8 mouse cellular contexts compared by ENCODE assay signal in genomic region chrX:142966008-142966966, GRCm38 (mm10). TPM values are rescaled to one million over a fixed set of nuclear protein-coding genes. Genes with fewer than 3 reads are reported as not detected.
DNase-seq lines count a peak whose midpoint lies in the region; ATAC-seq and TF ChIP-seq lines count a peak whose summit lies in the region.

TSS of gene Ammecr1 (minus strand) at chrX:142966728.

- H3K27me3 ChIP-seq in E14TG2a.4 (ENCODE audit: insufficient read depth, low read length) = no peaks in the 10 kb centered on the region
- H3K27me3 ChIP-seq in forebrain, embryonic 10.5 days (ENCODE audit: poor library complexity, severe bottlenecking) = peaks cover 87% of the 10 kb centered on the region
- H3K27me3 ChIP-seq in heart, embryonic 15.5 days = no peaks in the 10 kb centered on the region; the same call in 1 of the 2 replicates
- H3K27me3 ChIP-seq in liver, embryonic 16.5 days (ENCODE audit: control insufficient read depth, insufficient read depth, low read depth, low read length) = peaks cover 3% of the 10 kb centered on the region; the same call in 1 of the 2 replicates
- peaks cover 31% of the 10 kb centered on the region for H3K27me3 ChIP-seq in neural tube, embryonic 13.5 days
- H3K27me3 ChIP-seq in testis, adult 2 months (ENCODE audit: control insufficient read depth, insufficient read depth, low read length) = no peaks in the 10 kb centered on the region

- no peaks in the 10 kb centered on the region for H3K36me3 ChIP-seq in E14TG2a.4 (ENCODE audit: insufficient read depth, low read length)
- H3K36me3 ChIP-seq in forebrain, embryonic 10.5 days (replicated peaks) = no peaks in the 10 kb centered on the region
- H3K36me3 ChIP-seq in heart, embryonic 15.5 days = no peaks in the 10 kb centered on the region
- H3K36me3 ChIP-seq in liver, embryonic 16.5 days (ENCODE audit: control insufficient read depth, insufficient read depth) = peaks cover 2% of the 10 kb centered on the region
- H3K36me3 ChIP-seq in neural tube, embryonic 13.5 days = no peaks in the 10 kb centered on the region
- H3K36me3 ChIP-seq in testis, adult 2 months (ENCODE audit: control insufficient read depth, insufficient read depth, low read length) = no peaks in the 10 kb centered on the region

- DNase-seq in c-Kit-positive CD71-negative TER-119-negative erythroid progenitor cells, embryonic 14.5 days (ENCODE audit: low read depth) = peak; percentile 50
- DNase-seq in forebrain, embryonic 10.5 days (ENCODE audit: extremely low spot score, low spot score) = peak; percentile 64
- DNase-seq in kidney, postnatal 25 days = peak; percentile 72 to 88

- H3K27ac ChIP-seq in forebrain, embryonic 10.5 days = peak within 1 kb of the TSS; percentile 96
- peak within 1 kb of the TSS; percentile 94 for H3K27ac ChIP-seq in heart, embryonic 15.5 days
- peak within 1 kb of the TSS; percentile 88 for H3K27ac ChIP-seq in liver, embryonic 16.5 days (ENCODE audit: low read length)
- peak within 1 kb of the TSS; percentile 94 for H3K27ac ChIP-seq in neural tube, embryonic 13.5 days (replicated peaks)
- peak within 1 kb of the TSS; percentile 82 for H3K27ac ChIP-seq in testis, adult 2 months (ENCODE audit: control insufficient read depth, insufficient read depth, low read depth, low read length)

- H3K4me2 ChIP-seq in heart, embryonic 15.5 days = peak within 1 kb of the TSS; percentile 57
- peak within 1 kb of the TSS; percentile 72 for H3K4me2 ChIP-seq in liver, embryonic 16.5 days (ENCODE audit: low read depth, low read length)
- H3K4me2 ChIP-seq in neural tube, embryonic 13.5 days = peak within 1 kb of the TSS; percentile 64

- peak within 1 kb of the TSS; percentile 81 for H3K9ac ChIP-seq in heart, embryonic 15.5 days
- H3K9ac ChIP-seq in liver, embryonic 16.5 days (ENCODE audit: low read depth, low read length) = peak within 1 kb of the TSS; percentile 91
- peak within 1 kb of the TSS; percentile 80 for H3K9ac ChIP-seq in neural tube, embryonic 13.5 days

- WGBS in forebrain, embryonic 10.5 days = 18% methylated on average over 77 of the region's 112 CpGs
- WGBS in heart, embryonic 15.5 days = 16% methylated on average over 65 of the region's 112 CpGs
- 14% methylated on average over 57 of the region's 112 CpGs for WGBS in liver, embryonic 16.5 days (ENCODE audit: insufficient replicate concordance)
- 18% methylated on average over 83 of the region's 112 CpGs for WGBS in neural tube, embryonic 13.5 days

- H3K4me3 ChIP-seq in E14TG2a.4 (replicated peaks; ENCODE audit: low read length) = peak within 1 kb of the TSS; percentile 85
- peak within 1 kb of the TSS; percentile 74 for H3K4me3 ChIP-seq in forebrain, embryonic 10.5 days
- H3K4me3 ChIP-seq in heart, embryonic 15.5 days = peak within 1 kb of the TSS; percentile 73
- peak within 1 kb of the TSS; percentile 83 for H3K4me3 ChIP-seq in liver, embryonic 16.5 days (ENCODE audit: low read depth, low read length)
- H3K4me3 ChIP-seq in neural tube, embryonic 13.5 days = peak within 1 kb of the TSS; percentile 71
- peak within 1 kb of the TSS; percentile 86 for H3K4me3 ChIP-seq in testis, adult 2 months (ENCODE audit: control insufficient read depth, low read depth, low read length)

- H3K4me1 ChIP-seq in E14TG2a.4 (replicated peaks; ENCODE audit: low read depth, low read length) = no peaks in the 10 kb centered on the region; the same call in 1 of the 2 replicates
- H3K4me1 ChIP-seq in forebrain, embryonic 10.5 days = peaks cover 8% of the 10 kb centered on the region; the same call in 1 of the 2 replicates
- no peaks in the 10 kb centered on the region for H3K4me1 ChIP-seq in heart, embryonic 15.5 days (replicated peaks)
- peaks cover 2% of the 10 kb centered on the region for H3K4me1 ChIP-seq in liver, embryonic 16.5 days (ENCODE audit: control insufficient read depth, low read depth, low read length)
- peaks cover 11% of the 10 kb centered on the region for H3K4me1 ChIP-seq in neural tube, embryonic 13.5 days (replicated peaks)
- no peaks in the 10 kb centered on the region for H3K4me1 ChIP-seq in testis, adult 2 months (ENCODE audit: control insufficient read depth, insufficient read depth, low read length)

- ATAC-seq in heart, embryonic 15.5 days (replicated peaks; ENCODE audit: insufficient number of reproducible peaks, insufficient read depth, low FRiP score, low read depth) = peak; percentile 85
- peak; percentile 94 for ATAC-seq in liver, embryonic 16.5 days (ENCODE audit: low read depth)
- ATAC-seq in neural tube, embryonic 13.5 days (ENCODE audit: low read depth) = peak; percentile 95

- no peaks in the 10 kb centered on the region for H3K9me3 ChIP-seq in E14TG2a.4 (ENCODE audit: low read length)
- H3K9me3 ChIP-seq in forebrain, embryonic 10.5 days = no peaks in the 10 kb centered on the region
- no peaks in the 10 kb centered on the region for H3K9me3 ChIP-seq in heart, embryonic 15.5 days (replicated peaks)
- no peaks in the 10 kb centered on the region; the same call in 1 of the 2 replicates for H3K9me3 ChIP-seq in liver, embryonic 16.5 days (replicated peaks; ENCODE audit: control insufficient read depth, low read length)
- no peaks in the 10 kb centered on the region for H3K9me3 ChIP-seq in neural tube, embryonic 13.5 days

- peak; percentile 52; the same call in 1 of the 2 replicates for TF ChIP-seq POLR2A in testis, adult 2 months (IDR thresholded peaks at IDR 0.05; ENCODE audit: control insufficient read depth, low read depth, low read length)

- TF ChIP-seq CTCF in E14TG2a.4 (conservative IDR thresholded peaks at IDR 0.05; ENCODE audit: low read length) = no peak
- no peak for TF ChIP-seq CTCF in testis, adult 2 months (IDR thresholded peaks at IDR 0.05; ENCODE audit: control insufficient read depth, insufficient read depth, insufficient replicate concordance, low read depth, low read length)

RNA-seq across cellular contexts. Expression of gene Ammecr1, which starts in this region (rescaled TPM):
- polyA plus RNA-seq in forebrain, embryonic 10.5 days (2016; fragmentation: Nextera tagmentation; extraction: Ambion mirVana) = 8.8 and 9.4 TPM in 2 replicates
- polyA plus RNA-seq in heart, embryonic 15.5 days (2015; fragmentation: Nextera tagmentation; extraction: Ambion mirVana) = 16.6 and 20.8 TPM in 2 replicates
- polyA plus RNA-seq in liver, embryonic 16.5 days (2015; fragmentation: Nextera tagmentation; extraction: Ambion mirVana) = 6.4 and 7.1 TPM in 2 replicates
- polyA plus RNA-seq in neural tube, embryonic 13.5 days (2015; fragmentation: Nextera tagmentation; extraction: Ambion mirVana) = 4.7 and 6.4 TPM in 2 replicates
- polyA plus RNA-seq in testis, adult 2 months (2012; rRNA removed) = 0.66 and 0.99 TPM in 2 replicates

Comparison
In these comparisons a context has a peak if more than half of its experiments do, and no peak if none do; other contexts are left out.
1. Peak in every context shown above with its lines: DNase-seq, ATAC-seq, H3K4me3 ChIP-seq and H3K27ac ChIP-seq.